Mouse (Mus musculus) frontal cortex, adult 2 months (tissue): ENCODE results near the gene Arl4d. TPM values are rescaled to one million over a fixed set of nuclear protein-coding genes. Genes with fewer than 3 reads are reported as not detected.
"Not testable (repeated sequence)": the region's sequence is repeated elsewhere in the genome, so short reads cannot be mapped to it uniquely, and the experiment has no call there.

Experiments
- DNase-seq, 2 experiments: peaks; one replicate each; pipeline ENCODE4 v3.0.0; 2022; ENCODE audit warnings: low spot score in 1 of 2; ENCODE audit errors: extremely low spot score in 1 of 2
- polyA plus RNA-seq: library from polyadenylated mRNA; depleted of rRNA; stranded (reverse); fragments of >200 nt; gene quantifications from 2 replicates; pipeline ENCODE4 v1.2.3, GENCODE M21; 2012

Gene Arl4d
- polyA plus RNA-seq, 1 experiment = 26.6 TPM

DNA sequence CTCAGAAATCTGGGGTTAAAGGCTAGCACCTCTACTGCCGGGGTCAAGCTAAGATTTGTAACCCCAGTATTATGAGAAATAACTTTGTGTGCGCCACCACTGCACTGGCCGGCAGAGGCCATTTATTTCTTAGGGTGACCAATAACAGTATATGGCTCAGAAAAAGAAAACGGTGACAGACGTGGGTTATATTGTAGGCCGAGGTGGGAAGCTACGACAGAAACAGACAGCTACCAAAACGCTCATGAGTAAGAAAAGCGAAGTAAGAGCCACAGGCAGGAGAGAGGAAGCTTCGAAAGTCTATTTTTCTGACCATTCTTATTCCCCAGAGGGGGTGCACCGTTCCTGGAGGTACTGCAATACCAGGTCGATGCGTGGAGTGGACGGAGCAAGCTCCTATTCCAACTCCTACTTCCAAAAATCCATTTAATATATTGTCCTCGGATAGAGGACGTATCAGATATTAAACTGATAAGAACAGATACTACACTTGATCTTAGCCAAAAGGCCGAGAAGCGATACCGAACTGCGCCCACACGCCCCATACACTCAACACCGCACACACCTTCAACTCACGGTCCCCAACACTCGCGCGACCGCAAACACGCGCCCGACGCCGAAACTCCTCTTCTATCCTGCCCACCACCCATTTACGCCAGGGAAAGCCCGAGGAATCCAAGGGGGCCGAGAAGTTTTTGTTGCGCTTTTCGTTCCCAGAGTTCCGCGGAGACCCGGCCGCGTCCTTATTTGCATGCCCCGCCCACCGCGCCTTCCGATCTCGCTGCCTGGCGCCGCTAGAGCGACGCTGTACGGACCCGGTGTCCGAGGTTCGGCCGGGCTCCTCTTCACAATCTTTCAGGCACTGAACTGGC is 19.7 kb upstream of the Arl4d start:
- peak in 1 of 2 experiments; percentile 63 for DNase-seq

DNA sequence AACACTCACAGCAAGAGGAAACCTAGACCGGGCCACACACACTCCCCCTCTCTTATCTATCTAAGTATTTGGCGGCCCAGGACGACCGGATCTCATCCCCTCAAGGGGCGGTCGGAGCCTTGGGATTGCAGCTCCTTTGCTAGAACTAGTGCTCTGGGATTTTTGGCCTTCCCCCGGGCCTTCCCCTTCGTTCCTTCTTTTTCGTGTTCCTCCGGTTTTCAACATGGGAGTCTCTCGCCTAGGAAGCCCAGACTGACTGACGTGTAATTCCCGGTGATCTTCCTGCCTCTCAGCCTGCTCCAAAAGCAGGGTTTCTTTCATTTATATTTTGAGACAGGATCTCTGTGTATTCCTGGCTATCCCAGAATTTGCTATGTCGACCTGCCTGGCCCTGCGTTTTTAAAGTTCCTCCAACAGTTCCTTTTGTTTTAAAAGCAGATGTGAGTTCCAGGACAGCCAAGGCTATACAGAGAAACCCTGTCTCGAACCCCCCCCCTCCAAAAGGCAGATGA is 19.0 kb upstream of the Arl4d start:
- not testable (repeated sequence) for DNase-seq

DNA sequence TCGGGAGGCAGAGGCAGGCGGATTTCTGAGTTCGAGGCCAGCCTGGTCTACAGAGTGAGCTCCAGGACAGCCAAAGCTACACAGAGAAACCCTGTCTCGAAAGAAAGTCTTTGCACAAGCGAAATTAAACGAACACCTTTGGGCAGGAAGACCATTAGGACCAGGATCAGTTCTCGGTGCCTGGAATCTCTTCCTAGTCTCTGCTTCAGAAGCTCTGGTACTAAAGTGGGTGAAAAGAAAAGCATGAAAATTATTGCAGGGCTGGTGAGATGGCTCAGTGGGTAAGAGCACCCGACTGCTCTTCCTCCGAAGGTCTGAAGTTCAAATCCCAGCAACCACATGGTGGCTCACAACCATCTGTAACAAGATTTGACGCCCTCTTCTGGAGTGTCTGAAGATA is 18.2 kb upstream of the Arl4d start:
- DNase-seq = not testable (repeated sequence)

DNA sequence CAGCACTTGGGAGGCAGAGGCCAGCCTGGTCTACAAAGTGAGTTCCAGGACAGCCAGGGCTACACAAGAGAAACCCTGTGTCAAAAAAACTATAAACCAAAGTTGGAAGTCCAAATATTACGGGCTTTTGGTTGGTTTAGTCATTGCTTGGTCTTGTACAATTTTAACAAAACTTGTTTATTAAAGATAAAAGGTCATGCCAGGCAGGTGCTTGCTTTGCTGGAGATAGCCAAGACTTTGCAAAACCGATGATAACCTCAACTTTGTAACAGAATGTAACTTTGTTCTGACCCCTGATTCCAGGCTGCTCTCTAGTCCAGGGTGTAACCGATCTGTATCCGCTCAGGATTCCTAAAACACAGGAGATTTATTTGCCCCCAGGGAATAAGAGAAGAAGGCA is 9.0 kb upstream of the Arl4d start:
- no peak for DNase-seq

DNA sequence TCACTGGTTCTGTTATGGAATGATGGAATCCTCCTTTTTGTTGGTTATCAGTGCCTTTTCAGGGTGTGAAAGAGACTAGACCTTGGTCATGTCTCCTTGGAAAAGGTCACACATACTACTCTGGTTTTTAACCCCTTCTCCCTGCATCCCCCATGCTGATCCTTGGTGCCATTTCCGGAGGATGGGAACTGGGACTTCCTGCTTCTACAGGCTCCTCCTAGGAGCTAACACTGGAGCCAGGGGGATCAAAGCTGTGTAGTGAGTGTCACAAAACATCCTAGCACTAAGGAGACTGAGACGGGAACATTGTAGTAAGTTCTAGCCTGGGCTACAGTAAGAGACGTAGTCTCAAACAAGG is 7.8 kb upstream of the Arl4d start:
- DNase-seq = no peak

DNA sequence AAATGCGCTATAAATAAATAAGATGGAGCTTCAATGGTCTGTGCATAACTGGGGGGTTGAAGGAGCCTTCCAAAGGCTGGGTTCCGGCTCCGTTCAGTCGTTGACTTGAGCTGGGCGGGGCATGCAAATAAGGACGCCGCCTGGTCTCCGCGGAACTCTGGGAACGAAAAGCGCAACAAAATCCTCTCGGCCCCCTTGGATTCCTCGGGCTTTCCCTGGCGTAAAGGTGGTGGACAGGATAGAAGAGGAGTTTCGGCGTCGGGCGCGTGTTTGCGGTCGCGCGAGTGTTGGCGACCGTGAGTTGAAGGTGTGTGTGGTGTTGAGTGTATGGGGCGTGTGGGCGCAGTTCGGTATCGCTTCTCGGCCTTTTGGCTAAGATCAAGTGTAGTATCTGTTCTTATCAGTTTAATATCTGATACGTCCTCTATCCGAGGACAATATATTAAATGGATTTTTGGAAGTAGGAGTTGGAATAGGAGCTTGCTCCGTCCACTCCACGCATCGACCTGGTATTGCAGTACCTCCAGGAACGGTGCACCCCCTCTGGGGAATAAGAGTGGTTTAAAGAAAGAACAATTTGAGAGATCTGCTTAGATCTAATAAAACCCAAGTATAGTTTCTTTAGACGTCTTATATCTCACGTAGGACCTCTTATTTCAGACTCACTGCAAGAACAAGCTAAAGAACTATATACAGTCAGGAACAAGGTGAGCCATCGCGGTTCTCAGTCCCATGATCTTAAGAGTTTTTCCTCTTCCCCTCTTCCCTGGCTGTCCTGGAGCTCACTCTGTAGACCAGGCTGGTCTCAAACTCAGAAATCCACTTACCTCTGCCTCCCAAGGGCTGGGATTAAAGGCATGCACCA is 7.2 kb upstream of the Arl4d start:
- peak; percentile 76 to 84 for DNase-seq

DNA sequence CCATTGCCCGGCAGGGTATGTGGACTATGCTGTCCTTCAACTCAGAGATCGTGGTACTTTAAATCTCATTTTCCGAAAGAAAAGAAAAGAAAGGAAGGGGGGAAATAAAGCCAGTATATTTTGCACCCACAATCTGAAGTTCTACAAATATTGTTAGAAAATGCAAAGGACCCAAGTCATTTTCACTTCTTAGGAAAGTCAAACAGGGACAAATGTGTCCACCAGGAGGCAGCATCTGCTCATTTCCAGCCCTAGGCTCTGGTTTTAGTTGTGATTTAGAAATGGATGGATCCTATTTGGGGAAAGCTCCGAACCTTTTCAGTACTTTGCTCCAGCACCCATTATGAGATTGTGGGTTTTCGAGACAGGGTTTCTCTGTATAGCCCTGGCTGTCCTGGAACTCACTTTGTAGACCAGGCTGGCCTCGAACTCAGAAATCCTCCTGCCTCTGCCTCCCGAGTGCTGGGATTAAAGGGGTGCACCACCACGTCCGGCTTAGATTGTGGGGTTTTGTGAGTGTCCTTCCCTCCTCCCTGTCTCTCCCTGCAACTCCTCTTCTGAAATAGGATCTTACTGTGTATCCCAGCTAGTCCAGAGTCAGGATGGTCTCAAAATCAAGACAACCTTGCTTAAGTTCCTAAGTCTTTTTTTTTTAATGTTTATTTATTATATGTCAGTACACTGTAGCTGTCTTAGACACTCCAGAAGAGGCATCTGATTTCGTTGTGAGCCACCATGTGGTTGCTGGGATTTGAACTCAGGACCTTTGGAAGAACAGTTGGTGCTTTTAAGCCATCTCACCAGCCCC is 6.4 kb upstream of the Arl4d start:
- peak in 1 of 2 experiments; percentile 81 for DNase-seq

DNA sequence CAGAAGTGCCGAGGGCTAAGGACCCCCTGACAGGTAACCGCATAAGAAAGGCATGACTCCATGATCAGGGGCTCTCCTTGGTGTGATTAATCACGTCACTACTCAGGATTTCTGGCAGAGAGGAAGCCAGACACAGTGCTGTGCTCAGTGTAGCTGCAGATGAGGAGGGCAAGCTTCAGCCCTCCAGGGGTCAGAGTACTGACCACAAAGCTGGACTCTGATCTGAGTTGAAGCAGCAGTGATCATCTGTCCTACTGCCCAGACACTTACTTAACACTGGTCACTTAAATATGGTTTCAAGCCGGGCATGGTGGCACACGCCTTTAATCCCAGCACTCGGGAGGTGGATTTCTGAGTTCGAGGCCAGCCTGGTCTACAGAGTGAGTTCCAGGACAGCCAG is 4.2 kb upstream of the Arl4d start:
- DNase-seq = no peak

DNA sequence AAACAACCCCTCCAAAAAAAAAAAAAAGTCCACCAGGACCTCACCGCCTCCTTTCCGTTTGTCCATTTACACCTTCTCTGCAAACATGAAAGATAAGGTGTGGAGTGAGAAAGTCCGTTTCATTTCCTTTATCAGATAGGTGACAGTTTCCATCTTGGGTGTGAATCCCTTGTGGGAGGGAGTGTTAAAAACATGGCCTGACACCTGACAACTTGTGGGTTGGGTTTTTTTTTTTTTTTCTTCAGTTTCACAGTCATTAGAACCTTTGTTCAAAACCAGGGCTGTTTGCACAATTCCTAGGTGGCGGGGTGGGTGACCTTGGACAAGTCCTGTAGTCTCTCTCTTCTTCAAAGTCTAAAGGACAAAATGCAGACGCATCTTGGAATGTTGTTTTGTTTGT is 3.6 kb upstream of the Arl4d start:
- DNase-seq = no peak

DNA sequence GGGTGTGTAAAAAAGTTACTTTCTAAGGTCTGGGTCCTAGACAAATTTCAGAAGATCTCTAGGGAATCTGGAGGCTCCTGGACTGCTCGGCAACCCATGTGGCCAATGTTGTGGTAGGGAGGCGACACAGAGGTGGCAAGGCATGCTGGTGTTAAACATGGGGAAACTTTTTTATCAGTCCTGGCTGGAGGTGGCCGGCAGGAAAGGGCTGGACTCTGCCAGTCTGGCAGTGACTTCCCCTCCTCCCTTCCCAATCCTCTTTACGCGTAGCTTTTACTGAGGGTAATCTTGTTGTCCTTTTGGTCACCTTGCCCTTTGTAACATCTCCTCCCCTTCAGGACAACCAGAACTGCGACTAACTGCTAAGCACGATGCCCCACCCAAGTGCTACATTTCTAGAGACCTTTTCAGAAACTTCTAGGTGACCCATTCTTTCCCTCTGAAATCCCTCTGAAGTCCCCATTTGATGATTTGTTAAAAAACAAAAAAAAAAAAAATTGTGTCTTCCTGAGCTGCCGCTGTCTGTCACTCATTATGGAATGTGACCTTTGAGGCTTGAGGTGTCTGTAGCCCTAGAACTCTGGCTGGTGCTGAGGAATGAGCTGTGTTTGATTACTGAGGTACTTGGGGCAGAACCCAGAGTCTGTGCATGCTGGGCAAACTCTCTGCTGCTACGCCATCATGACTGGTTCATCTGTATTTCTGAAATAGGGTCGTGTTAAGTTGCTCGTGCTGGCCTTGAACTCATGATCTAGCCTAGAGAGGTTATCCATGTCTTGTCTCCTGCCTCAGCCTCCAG is 1.9 kb upstream of the Arl4d start:
- DNase-seq = no peak

DNA sequence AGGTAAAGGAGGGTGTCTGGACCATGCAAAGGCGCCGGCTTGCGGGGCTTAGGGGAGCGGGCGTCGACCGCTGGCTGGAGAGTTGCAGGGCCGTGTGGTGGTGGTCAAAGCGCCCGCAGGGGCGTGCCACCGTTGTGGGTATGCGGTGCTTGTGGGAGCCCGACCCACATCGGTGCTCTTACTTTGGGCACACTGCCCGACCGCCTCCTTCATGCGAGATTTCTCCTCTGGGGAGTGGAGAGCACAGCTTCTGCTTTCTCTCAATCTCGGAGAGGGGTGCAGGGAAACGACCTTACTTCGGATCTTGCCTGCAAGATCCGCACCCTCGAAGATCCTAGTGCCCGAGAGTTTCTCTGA is 273 bp downstream of the Arl4d start:
- no peak for DNase-seq

DNA sequence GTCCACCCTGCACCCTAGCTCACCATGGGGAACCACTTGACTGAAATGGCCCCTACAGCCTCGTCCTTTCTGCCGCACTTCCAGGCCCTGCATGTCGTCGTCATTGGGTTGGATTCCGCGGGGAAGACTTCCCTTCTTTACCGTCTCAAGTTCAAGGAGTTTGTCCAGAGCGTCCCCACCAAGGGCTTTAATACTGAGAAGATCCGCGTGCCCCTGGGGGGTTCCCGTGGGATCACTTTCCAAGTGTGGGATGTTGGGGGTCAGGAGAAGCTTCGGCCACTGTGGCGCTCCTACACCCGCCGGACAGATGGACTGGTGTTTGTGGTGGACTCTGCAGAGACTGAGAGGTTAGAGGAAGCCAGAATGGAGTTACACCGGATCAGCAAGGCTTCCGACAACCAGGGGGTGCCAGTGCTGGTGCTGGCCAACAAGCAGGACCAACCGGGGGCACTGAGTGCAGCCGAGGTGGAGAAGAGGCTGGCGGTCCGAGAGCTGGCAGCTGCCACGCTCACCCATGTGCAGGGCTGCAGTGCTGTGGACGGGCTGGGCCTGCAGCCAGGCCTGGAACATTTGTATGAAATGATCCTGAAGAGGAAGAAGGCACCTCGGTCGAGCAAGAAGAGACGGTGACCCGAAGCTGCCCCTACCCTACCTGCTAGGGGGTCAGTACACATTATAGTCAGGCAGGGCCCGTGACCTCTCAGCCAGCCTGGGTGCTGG is 1.4 kb downstream of the Arl4d start:
- no peak for DNase-seq

DNA sequence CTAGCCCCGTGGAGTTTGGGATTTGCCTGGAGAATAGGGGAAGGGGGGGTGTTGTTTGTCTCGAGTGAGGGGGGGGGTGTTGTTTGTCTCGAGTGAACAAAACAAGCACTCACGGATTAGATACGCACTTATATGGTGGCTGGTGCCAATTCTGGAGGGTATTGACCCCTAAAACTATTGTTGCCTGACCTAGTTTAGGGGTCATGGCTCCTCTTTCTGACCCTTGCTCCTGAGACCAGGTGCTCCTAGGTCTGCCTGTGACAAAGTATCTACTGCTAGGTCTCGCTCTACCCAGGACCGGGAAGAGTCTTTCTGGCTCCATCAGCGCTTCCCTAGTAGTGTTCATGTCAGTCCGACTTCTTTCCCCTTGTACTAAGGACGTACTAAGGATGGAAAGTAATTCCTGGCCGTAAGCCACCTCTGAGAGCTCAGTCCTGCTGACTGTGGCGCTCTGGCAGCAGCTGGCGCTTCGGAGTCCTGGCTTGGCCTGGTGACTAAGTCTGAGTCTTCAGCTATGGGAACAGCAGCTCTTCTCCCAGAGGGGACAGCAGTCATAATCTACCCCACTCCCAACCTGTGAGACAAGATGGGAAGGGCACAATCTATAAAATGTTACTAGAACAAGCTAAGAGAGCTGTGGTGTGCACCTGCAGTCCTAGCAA is 2.7 kb downstream of the Arl4d start:
- DNase-seq = peak in 1 of 2 experiments; percentile 74

DNA sequence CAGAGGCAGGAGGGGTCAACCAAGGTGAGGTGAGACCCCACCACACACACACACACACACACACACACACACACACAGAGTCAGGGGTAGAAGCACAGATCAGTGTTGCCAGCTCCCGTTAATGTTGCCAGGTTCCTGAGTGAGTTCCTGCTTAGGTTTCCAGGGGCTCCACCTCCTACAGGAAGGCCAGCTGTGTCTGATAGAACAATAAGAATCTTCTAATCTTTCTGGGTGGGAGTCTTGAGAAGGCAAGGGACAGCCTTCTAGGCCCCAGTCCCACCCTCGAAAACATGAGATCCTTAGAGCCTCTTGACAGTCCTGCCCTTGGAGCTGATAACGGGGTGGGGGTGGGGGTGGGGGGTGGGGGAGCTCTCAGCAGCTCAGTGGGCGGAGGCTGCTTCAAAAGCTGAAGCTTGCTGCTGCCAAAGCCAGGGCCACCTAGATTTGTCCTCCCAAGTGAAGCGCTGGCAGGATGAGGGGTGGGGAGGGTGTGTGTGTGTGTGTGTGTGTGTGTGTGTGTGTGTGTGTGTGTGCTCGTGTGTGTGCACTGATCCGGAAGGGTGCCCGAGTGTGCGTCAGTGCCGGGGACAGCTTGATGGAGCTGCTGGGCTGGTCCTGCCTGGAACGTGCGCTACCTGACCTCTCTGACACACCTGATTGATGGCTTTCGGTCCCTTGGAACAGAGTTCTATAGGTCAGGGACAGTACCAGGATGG is 3.4 kb downstream of the Arl4d start:
- DNase-seq = peak in 1 of 2 experiments; percentile 47

DNA sequence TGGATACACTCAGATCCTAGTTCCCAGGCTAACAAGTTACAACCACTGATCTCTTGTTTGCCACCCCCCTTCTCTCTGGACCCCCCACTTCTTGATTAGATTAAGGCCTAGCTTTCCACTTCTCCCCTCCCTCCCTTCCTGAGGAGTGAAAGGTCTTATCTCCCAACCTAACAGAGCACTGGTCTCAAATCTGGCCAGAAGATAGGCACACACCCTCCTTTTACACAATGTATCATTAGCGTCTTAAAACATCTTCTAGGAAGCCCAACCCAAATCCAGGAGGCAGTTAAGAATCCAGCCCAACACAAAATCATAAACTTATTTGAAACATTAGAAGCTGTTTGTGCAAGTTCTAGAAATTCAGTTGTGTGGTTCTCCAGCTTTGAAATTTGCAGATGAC is 5.0 kb downstream of the Arl4d start:
- DNase-seq = no peak

DNA sequence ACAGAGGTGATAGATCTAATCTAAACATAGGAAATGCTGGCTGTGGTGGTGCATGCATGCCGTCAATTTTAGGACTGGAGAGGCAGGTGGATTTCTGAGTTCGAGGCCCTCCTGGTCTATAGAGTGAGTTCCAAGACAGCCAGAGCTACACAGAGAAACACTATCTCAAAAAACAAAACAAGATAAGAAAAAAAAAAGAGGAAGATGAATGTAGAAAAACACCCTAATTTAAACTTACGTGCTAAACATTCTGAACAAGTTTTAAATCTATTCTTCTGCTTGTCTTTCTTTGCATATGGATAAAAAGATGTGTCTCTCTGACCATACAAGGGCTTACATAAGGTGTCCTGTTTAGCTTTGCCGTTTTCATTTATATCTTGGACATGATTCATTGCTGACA is 5.9 kb downstream of the Arl4d start:
- DNase-seq = no peak

DNA sequence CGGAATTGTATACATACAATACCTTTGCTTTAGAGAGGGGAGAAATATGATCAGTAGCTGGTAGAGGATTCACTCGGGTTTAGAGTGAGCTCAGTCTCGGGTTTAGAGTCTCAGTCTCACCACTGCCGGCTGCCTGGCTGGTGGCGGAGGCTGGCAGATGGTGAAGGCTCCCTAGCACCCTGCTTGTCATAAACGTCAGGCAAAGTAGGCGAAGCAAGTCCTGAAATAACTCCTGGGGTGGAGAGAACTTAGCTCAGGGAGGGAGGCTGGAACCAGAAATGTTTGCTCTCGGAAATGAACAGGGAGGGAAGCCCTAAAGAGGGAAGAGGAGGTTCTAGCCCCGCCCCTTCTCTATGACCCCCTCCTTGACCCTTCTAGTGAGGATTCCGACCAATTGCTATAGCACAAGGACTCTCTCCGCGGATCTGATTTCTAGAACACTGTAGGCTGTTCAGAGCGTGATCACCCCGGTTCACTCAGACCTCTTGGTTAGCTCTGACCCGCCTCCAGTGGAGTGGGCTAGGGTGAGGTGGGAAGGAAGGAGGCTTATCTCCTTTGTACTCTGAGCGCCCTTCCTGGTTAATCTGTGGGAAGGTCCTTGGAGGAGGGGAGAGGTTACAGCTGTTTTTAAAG is 7.8 kb downstream of the Arl4d start:
- peak; percentile 76 to 89 for DNase-seq

DNA sequence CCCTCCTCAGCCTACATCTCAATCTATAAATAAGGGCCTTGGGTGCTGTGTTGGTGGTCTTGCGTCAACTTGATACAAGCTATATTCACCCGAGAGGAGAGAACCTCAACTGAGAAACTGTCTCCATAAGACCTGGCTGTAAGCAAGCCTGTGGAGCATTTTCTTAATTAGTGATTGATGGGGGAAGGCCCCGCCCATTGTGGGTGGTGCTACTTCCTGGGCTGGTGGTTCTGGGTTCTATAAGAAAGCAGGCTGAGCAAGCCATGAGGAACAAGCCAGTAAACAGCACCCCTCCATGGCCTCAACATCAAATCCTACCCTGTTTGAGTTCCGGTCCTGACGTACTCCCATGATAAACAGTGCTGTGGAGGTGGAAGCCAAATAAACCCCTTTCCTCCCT is 8.8 kb downstream of the Arl4d start:
- DNase-seq = no peak
